Mouse (Mus musculus) lung, postnatal 0 days (tissue): ENCODE data around the gene Zfp212.

Source experiments
- CTCF ChIP-seq: IDR thresholded peaks from 2 replicates; pipeline ENCODE4 v1.5.1; 2016; ENCODE audit warnings: antibody characterized with exemption, mild to moderate bottlenecking
- EP300 ChIP-seq: IDR thresholded peaks from 2 replicates; pipeline ENCODE4 v1.6.1; 2016; ENCODE audit warnings: antibody characterized with exemption, mild to moderate bottlenecking, control low read depth

GRCm38 (mm10) chr6:47947388-47947787, 27.1 kb downstream of the Zfp212 start:
- TF ChIP-seq EP300, result no peak
- no peak for TF ChIP-seq CTCF
